Mouse (Mus musculus) neural tube, embryonic 13.5 days (tissue): ENCODE data around the gene Vps37c. TPM values are rescaled to one million over a fixed set of nuclear protein-coding genes. Genes with fewer than 3 reads are reported as not detected.

ENCODE experiments used
- ATAC-seq: fragments of 200-750 bp; cut with Nextera tagmentation; 2 replicates; pipeline ENCODE4 v1.8.0; 2017; ENCODE audit warnings: low read depth, mild to moderate bottlenecking, moderate TSS enrichment, moderate library complexity
- H3K27ac ChIP-seq: fragments of 300-500 bp; sonication (generic); replicated peaks from 2 replicates; pipeline ENCODE4 v1.5.1; 2015; ENCODE audit warnings: moderate library complexity, mild to moderate bottlenecking, inconsistent platforms
- H3K27me3 ChIP-seq: fragments of 300-500 bp; sonication (generic); 2 replicates; pipeline ENCODE4 v1.6.1; 2015; ENCODE audit warnings: mild to moderate bottlenecking, inconsistent platforms
- H3K36me3 ChIP-seq: fragments of 300-500 bp; sonication (generic); 2 replicates; pipeline ENCODE4 v1.6.1; 2015; ENCODE audit warnings: mild to moderate bottlenecking, inconsistent platforms
- H3K4me1 ChIP-seq: fragments of 300-500 bp; sonication (generic); replicated peaks from 2 replicates; pipeline ENCODE4 v1.6.1; 2015; ENCODE audit warnings: inconsistent platforms
- H3K4me2 ChIP-seq: fragments of 300-500 bp; sonication (generic); 2 replicates; pipeline ENCODE4 v1.6.1; 2015; ENCODE audit warnings: inconsistent platforms, mild to moderate bottlenecking, moderate library complexity
- H3K4me3 ChIP-seq: fragments of 300-500 bp; sonication (generic); 2 replicates; pipeline ENCODE4 v1.5.1; 2015; ENCODE audit warnings: mild to moderate bottlenecking, inconsistent platforms
- H3K9ac ChIP-seq: fragments of 300-500 bp; sonication (generic); 2 replicates; pipeline ENCODE4 v1.6.1; 2015; ENCODE audit warnings: moderate library complexity, mild to moderate bottlenecking, inconsistent platforms
- H3K9me3 ChIP-seq: fragments of 300-500 bp; sonication (generic); 2 replicates; pipeline ENCODE4 v1.6.1; 2016; ENCODE audit warnings: inconsistent platforms
- WGBS: fragments of 180-500 bp; shearing (Covaris S2); methylation state at CpG from one replicate; pipeline ENCODE4 v1.1.7; 2015; 5-methylcytosine and 5-hydroxymethylcytosine counted together
- polyA plus RNA-seq: library from polyadenylated mRNA; unstranded; fragments of >200 nt; fragmentation: Nextera tagmentation; extraction: Ambion mirVana; gene quantifications from 2 replicates; pipeline ENCODE4 v1.2.1, GENCODE M21; 2015

The Vps37c gene
- polyA plus RNA-seq, 1 experiment from 2014 or later: 37.6 TPM

DNA sequence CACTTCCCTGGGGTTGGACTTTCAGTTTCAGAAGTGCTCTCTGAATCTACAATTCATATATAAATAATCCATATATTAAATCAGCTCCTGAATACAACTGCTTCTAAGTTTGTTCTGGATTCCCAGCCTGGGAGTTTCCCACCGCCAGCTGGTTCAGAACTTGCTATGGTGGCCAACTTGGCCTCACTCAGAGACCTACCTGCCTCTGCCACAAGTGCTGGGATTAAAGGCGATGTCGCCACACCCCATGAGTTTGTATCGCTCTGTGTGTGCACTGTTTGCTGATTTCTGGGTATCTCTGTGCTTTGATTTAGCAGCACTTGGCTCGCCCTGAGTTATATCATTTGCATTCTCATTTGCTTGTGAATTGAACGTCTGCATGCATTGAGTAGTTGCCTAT is 63.6 kb downstream of the Vps37c start:
- 86% methylated on average over 6 of the region's 6 CpGs for WGBS
- no peaks in the 10 kb centered on the region for H3K36me3 ChIP-seq
- H3K9me3 ChIP-seq: no peaks in the 10 kb centered on the region
- no peak overlapping the region for H3K27ac ChIP-seq
- no peak overlapping the region for H3K4me2 ChIP-seq
- H3K4me1 ChIP-seq: no peaks in the 10 kb centered on the region
- H3K27me3 ChIP-seq: no peaks in the 10 kb centered on the region
- ATAC-seq: no peak
- no peak overlapping the region for H3K9ac ChIP-seq
- H3K4me3 ChIP-seq: no peak overlapping the region

DNA sequence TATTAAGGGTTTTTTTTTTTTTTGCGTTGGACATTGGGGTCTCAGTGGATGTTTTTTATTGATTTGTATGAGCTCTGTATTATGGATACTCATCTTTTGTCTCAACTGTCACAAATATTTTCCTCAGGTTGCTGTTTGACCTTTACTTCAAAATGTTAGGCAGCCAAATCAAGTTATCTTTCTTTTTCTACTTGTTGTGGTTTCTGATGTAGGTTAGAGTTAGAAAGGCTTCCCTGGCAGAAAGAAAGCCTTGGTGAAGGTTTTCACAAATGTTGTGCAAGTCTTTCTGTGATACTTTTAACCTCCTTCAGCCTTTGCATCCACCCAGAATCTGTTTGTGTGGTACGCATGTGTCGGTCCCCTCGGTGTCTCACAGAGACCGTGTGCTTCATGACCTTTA is 64.1 kb downstream of the Vps37c start:
- Histone ChIP-seq H3K4me1 (no peaks in the 10 kb centered on the region), H3K36me3 (no peaks in the 10 kb centered on the region), H3K9ac (no peak overlapping the region), H3K4me3 (no peak overlapping the region), H3K4me2 (no peak overlapping the region), H3K9me3 (no peaks in the 10 kb centered on the region), H3K27me3 (no peaks in the 10 kb centered on the region), H3K27ac (no peak overlapping the region)
- 89% methylated on average over 5 of the region's 5 CpGs for WGBS
- no peak for ATAC-seq

DNA sequence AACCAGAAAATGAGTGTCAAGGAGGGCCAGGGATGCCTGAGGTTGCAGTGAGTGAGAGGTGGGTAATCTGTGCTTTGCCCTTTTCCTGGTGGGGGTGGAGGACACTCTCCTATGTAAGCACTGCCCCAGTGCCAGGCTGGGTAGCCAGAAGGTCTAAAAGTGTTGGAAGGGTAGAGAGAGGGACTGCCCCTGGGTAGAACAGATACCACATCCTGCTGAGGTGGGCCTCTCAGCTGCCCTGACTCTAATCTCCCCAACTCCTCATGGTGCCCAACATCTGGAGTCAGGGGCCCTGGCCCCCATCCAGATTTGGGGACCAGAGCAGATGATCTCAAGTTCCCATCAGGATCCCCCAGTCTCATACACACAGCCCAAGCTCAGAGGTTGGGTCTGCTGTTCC is 68.6 kb downstream of the Vps37c start:
- ATAC-seq: no peak
- Histone ChIP-seq H3K27me3 (no peaks in the 10 kb centered on the region), H3K4me3 (no peak overlapping the region), H3K4me1 (peaks cover 10% of the 10 kb centered on the region), H3K9ac (no peak overlapping the region), H3K36me3 (no peaks in the 10 kb centered on the region), H3K27ac (no peak overlapping the region), H3K9me3 (no peaks in the 10 kb centered on the region), H3K4me2 (no peak overlapping the region)

DNA sequence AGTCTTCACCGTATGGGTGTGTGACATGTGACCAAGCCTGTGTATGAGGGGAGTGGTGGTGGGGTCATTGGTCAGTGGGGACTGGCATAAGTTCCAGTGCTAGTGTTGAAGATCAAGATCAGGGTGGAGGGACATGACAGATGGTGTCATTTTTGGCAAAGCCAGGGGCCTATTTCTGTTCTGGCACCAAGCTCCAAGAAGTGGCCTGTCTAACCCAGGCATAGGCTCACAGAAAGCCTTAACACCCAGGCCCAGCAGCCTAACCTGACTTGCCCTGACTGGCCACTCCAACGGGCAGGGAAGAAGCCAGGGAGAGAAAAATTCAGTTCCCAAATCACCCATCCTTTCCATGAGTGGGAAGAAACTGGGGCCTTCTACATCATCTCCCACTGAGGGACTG is 69.0 kb downstream of the Vps37c start:
- Histone ChIP-seq H3K27me3 (no peaks in the 10 kb centered on the region), H3K36me3 (no peaks in the 10 kb centered on the region), H3K4me2 (no peak overlapping the region), H3K27ac (no peak overlapping the region), H3K4me3 (no peak overlapping the region), H3K9ac (no peak overlapping the region), H3K9me3 (no peaks in the 10 kb centered on the region), H3K4me1 (peaks cover 10% of the 10 kb centered on the region)
- 85% methylated on average over 2 of the region's 2 CpGs for WGBS
- ATAC-seq: no peak

DNA sequence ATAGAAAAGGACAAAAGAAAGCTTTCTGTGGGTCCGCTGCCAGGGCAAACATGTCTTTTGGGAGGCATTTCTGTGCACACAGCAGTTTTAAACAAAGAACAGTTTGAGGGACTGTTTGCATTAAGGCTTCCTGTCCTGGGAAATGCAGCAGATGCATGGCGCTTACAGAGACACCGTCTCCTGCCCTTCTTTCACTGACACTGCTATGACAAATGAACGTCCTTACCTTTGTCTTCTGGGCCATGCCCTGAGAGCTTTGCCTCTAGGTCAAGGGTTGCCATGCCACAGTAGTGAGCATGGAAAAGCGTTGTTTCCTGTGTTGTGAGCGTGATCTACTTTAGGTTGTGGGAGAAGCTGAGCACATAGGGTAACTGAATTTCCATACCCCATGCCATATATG is 70.2 kb downstream of the Vps37c start:
- peaks cover 10% of the 10 kb centered on the region for H3K4me1 ChIP-seq
- no peaks in the 10 kb centered on the region for H3K27me3 ChIP-seq
- no peak overlapping the region for H3K4me3 ChIP-seq
- no peak for ATAC-seq
- 38% methylated on average over 6 of the region's 6 CpGs for WGBS
- no peak overlapping the region for H3K9ac ChIP-seq
- no peaks in the 10 kb centered on the region for H3K9me3 ChIP-seq
- no peaks in the 10 kb centered on the region for H3K36me3 ChIP-seq
- H3K27ac ChIP-seq: no peak overlapping the region
- H3K4me2 ChIP-seq: no peak overlapping the region

DNA sequence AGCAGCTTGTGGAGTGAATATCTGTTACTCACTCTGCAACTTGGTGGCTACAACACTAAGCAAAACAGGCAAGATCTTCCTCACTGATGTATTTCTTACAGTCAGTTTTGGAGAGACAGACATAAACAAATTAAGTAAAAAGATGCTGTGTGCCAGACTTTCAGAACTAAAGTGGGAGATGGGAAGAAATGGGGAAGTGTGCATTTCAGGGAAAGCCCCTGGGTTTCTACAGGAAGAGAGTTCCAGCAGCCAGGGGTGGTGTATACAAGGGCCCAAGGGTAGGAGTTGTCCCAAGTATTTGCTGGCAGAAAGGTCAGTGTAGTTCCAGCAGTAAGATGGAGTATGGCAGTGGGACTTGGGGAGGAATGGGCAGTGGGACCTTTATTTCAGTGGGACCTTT is 71.0 kb downstream of the Vps37c start:
- no peak overlapping the region for H3K4me3 ChIP-seq
- ATAC-seq: no peak
- no peak overlapping the region for H3K9ac ChIP-seq
- H3K4me1 ChIP-seq: peaks cover 10% of the 10 kb centered on the region
- no peak overlapping the region for H3K27ac ChIP-seq
- no peak overlapping the region for H3K4me2 ChIP-seq
- no peaks in the 10 kb centered on the region for H3K27me3 ChIP-seq
- H3K36me3 ChIP-seq: no peaks in the 10 kb centered on the region
- H3K9me3 ChIP-seq: no peaks in the 10 kb centered on the region

DNA sequence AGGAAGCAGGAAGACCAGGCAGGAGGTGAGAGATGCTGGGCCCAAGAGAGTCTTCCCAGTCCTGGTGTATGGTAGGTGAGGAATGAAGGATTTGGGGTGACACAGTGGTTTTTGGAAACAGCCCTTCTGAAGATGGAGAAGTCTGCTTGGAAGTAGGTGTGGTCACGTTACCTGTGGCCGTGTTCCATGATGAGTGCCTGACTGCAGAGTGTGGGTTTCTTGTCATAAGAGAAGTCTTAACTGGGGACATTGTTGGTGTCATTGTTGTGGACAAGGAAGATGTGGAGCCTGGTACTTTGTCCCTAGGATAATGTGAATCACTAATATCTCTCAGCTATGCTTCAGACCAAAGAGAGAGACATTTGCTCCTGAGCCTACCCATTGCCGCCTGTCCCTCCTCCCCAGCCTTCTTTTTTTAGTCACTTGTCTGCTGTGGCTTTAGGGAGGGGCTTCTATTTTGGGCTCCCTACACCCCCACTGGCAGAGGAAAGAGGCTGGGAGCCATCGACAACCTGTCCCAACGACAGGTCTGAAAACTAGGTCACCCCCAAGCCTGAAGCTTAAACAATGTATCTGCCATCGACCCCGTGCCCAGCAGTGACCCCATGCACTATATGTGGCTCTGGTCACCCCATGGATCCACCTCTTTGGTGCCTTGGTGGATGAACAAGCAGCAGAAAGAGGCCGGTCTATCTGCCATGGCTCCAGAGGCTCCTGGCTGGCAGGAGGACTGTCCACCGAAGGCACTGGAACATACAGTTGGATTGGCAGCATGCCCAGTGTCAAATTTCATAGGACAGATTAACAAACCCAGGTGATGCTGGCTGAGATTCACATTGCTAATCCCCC is 71.7 kb downstream of the Vps37c start:
- WGBS: 89% methylated on average over 9 of the region's 9 CpGs
- no peak overlapping the region for H3K4me3 ChIP-seq
- H3K36me3 ChIP-seq: no peaks in the 10 kb centered on the region
- no peak overlapping the region for H3K9ac ChIP-seq
- peaks cover 10% of the 10 kb centered on the region for H3K4me1 ChIP-seq
- no peak overlapping the region for H3K27ac ChIP-seq
- no peak overlapping the region for H3K4me2 ChIP-seq
- ATAC-seq: no peak
- no peaks in the 10 kb centered on the region for H3K27me3 ChIP-seq
- H3K9me3 ChIP-seq: no peaks in the 10 kb centered on the region

DNA sequence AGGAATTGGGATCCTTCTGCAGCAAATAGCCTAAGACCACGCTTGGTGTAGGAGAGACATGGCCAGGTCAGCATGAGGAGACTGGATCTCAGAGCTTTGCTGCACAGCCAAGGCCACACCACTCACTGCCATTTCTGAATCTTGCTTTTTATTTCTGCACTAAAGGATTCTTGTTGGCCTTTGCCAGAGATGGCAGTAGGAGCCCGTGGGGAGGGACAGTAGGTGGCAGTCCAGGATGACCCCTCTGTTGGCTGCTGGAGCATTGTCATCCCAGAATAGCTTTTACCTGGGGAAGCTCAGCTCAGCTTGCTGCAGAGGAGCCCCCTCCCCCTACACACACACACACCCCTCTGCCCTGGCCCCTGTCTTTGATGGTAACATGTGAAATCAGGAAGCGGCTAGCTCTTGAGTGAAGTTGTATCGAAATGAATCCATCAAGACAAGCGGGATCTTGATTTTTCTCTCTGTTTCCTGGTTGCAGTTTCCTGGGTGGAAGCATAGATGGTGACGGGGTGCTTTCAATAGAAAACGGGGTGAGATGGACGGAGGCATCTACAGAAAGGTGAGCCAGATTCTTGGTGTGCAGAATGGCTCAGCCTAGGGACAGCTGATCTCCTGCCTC is 73.4 kb downstream of the Vps37c start:
- 89% methylated on average over 8 of the region's 8 CpGs for WGBS
- Histone ChIP-seq H3K4me1 (peaks cover 10% of the 10 kb centered on the region), H3K27me3 (no peaks in the 10 kb centered on the region), H3K4me3 (no peak overlapping the region), H3K9ac (no peak overlapping the region), H3K36me3 (no peaks in the 10 kb centered on the region), H3K4me2 (no peak overlapping the region), H3K27ac (no peak overlapping the region), H3K9me3 (no peaks in the 10 kb centered on the region)
- no peak for ATAC-seq

DNA sequence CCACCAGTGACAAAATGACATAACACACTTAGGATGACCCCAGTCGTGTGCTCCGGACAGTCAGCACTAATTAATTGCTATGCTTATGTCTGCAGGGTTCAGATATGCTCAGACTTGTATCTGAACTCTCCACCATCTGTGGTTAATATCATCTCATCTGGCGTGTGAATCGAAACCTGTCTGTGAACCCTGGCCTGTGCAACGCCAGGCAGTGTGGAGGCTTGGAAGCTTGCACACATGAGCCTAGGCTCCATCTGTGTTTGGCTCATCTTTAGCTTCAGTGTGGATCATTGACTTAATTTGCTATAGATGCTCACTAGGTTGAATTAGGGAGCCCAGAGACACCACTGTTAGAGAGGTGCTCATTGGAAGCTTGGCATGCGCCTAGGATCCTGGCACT is 73.9 kb downstream of the Vps37c start:
- WGBS: 84% methylated on average over 6 of the region's 6 CpGs
- no peaks in the 10 kb centered on the region for H3K27me3 ChIP-seq
- H3K36me3 ChIP-seq: no peaks in the 10 kb centered on the region
- H3K4me1 ChIP-seq: peaks cover 10% of the 10 kb centered on the region
- no peak for ATAC-seq
- H3K4me3 ChIP-seq: no peak overlapping the region
- no peak overlapping the region for H3K27ac ChIP-seq
- no peak overlapping the region for H3K4me2 ChIP-seq
- H3K9me3 ChIP-seq: no peaks in the 10 kb centered on the region
- H3K9ac ChIP-seq: no peak overlapping the region

DNA sequence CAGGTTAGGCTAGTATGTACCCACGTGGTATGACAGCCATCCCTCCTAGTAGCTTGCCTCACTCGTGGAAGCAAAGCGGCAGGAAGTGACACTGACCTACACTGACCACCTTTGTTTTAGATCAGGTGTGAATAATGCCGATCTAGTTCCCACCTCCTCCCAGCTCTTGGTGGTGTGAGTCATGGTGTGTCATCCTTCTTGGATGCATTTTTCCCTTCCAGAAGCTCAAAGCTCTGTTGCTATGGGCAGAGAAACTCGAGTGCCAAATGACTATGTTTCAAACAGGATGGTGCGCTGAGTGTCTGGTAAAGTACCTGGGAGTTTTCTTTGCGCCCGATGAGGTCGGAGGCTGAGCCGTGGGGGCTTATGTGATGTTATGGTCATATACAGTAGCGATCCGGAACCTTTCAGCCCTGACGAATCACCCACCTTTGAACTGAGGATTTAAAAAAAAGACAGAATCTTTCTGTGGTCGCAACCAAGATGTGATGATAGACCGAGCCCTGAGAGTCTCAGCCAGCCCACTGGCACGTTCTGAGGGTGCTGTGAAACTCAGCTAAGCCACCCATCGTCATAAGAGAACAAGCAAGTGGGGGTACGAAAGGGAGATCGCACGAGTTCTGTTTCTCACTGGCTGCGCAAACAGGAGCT is 75.0 kb downstream of the Vps37c start:
- no peaks in the 10 kb centered on the region for H3K9me3 ChIP-seq
- ATAC-seq: no peak
- H3K4me2 ChIP-seq: no peak overlapping the region
- H3K4me1 ChIP-seq: peaks cover 8% of the 10 kb centered on the region
- WGBS: 85% methylated on average over 21 of the region's 21 CpGs
- no peak overlapping the region for H3K4me3 ChIP-seq
- H3K27me3 ChIP-seq: no peaks in the 10 kb centered on the region
- no peak overlapping the region for H3K9ac ChIP-seq
- no peaks in the 10 kb centered on the region for H3K36me3 ChIP-seq
- H3K27ac ChIP-seq: no peak overlapping the region
